Mouse (Mus musculus) heart, adult 2 months (tissue): Measurements from ENCODE around the gene Scamp5.

Source experiments
- CTCF ChIP-seq: fragments of 200-600 bp; IDR thresholded peaks from 2 replicates; pipeline ENCODE4 v1.8.1; 2022; ENCODE audit warnings: antibody characterized with exemption, mild to moderate bottlenecking, moderate library complexity
- EP300 ChIP-seq: fragments of 200-500 bp; IDR thresholded peaks from 2 replicates; pipeline ENCODE4 v1.6.1; 2011; ENCODE audit warnings: low read depth, low read length, control low read depth; ENCODE audit not compliant: insufficient read depth

- no peak for TF ChIP-seq CTCF
- TF ChIP-seq EP300, result peak; percentile 93
Observed at GRCm38 (mm10) chr9:57421121-57421571, 46.7 kb downstream of the Scamp5 start.
